Mouse (Mus musculus): ENCODE measurements at regions not wholly inside any gene's neighbourhood (a gene's known extent, or its start where the extent isn't known, plus 50 kb on each side); places are given as distances from the start of the nearest gene placed in this dataset.

DNA sequence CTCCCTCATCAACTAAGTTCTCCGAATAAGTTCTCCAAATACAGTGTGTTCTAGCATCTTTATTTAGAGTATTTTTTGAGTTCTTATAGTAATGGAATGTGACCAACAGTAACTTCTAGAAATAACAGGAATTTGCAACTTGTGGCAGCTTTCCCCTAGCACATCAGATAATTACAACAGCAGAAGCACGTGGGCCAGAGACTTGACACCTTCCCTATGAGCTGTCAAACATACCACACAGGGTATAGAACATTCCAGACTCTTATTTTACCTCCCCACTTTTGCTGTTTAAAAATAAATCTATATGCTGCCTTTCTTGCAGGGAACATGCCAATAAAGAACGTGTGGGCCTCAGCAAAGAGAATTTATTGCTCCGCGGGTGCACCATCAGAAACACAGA lies 77.4 kb upstream of the Commd8 start:
- no peak for DNase-seq

DNA sequence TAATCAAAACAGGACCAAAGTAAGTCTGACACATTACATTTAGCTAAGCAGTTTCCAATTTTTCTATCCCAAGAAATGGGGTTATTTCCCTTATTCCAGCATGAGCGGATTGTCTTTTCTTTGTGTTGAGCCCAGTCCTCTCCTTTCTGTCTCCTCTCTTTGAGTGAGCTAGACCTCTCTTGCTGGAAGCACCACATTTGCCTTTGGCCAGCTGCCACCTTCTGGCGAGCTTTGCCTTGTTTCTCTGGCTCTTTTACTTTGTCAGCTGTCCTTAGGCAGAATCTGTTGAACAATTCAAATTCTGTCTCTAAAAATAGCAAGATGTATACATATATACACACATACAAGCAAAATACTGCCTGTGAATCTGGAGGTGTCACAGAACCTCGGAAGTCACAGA lies 76.1 kb upstream of the Commd8 start:
- DNase-seq: peak; percentile 70

DNA sequence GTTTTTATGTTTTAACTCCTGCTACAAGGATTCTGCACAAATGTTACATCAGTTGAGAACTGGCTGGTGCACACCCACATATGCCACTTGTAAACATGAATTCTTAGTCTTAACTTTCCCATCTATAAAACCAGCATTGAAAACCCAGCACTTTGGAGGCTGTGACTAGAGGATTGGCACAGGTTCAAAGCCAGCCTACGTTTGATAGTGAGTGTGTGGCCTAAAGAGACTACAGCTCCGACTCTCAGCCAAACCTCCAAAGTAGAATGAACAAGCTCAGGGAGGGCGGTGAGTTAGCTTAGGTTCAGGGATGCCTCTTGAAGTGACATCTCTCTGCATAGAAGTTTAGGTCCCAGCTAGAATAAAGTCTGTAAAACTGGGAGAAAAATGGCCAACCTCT lies 75.0 kb upstream of the Commd8 start:
- no peak for DNase-seq

DNA sequence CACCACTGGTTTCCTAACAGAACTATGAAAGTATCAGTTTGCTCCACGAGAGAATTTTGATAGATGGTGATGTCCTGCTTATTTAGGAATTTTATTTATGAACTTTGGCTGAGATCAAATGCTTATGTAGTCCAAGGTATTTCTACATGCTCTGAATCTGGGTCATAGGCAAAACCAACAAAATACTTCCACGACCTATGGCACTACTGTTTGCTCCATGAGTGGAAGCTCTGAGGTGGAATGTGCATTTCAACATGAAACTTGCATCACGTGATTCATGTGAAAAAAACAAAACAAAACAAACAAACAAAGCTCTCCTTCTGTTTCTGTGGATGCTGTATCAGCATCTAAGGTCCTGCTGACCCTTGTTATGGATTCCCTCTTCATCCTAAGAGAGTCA lies 73.5 kb upstream of the Commd8 start:
- DNase-seq: no peak

- DNase-seq: no peak
Observed at GRCm38 (mm10) chr5:72240271-72240670, 72.3 kb upstream of the Commd8 start.

DNA sequence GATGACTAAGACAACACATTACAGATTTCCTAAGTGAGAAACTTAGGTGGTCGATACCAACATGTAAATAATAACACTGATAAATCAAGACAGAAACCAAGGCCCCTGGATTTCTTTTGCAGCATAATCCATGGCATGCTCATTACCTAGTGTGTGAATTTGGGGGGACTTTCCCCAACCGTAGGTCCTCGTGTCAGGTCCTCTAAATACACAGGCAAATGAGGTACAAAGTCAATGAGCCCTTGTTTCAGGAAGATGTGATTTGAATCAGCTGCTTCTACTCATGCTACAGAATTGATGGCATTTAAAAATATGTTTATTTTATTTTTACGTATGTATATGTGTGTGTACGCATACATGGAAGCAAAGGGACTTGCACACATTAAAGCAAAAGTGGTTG lies 59.0 kb upstream of the Commd8 start:
- DNase-seq: no peak

DNA sequence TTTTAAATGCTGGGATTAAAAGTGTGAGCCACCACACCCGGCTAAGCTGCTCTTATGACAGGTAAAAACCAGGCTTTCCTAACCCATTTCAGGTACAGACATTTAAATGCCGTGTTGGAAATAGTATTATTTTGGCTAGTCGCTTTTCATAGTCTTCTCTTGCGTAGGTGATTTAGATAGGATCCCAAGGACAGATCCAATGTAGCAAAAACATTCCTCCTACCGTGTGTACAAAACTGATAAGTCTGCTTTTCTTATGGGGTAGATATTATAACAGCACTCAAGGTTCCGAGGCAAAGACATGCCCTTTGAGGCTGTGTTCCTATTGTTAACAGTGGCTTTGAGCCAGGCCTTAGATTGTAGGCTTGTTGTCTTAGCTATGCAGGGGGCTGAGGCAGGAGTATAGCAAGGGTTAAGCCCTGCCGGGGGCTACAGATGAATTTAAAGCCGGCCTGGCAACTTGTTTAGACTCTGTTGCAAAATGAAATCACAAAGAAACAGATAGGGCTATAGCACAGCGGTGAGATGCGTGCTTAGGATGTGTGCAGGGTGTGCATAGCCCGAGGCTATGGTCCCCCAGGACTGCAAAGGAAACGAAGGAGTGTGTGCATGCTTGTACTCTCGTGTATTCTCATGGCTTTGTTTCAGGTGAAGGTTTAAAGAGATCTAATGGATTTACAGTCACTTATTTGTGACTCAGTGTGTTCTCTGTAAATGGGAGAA lies 57.7 kb upstream of the Commd8 start:
- no peak for DNase-seq

- DNase-seq: no peak
Observed at GRCm38 (mm10) chr5:72225056-72225455, 57.1 kb upstream of the Commd8 start.

GRCm38 (mm10) chr5:72224551-72224966 lies 56.6 kb upstream of the Commd8 start:
- DNase-seq: peak; percentile 34

DNA sequence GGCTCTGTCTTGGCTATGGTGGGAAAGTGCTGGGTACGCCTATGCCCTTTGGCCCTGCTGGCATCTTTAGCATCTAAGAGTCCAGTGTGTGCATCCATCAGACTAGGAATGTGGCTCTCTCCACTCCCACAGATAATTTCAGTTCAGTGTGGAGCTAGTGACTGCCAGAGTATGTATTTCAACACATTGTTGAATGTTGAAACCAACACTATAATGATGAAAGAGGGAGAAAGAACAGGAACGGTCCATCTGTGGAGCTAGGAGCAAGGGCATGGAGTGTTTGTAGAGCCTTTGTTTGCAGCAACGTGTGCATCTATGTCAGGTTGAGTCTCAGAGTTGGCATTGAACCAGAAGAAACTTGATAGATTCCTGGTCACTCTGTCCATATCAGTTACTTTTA lies 54.9 kb upstream of the Commd8 start:
- no peak for DNase-seq

DNA sequence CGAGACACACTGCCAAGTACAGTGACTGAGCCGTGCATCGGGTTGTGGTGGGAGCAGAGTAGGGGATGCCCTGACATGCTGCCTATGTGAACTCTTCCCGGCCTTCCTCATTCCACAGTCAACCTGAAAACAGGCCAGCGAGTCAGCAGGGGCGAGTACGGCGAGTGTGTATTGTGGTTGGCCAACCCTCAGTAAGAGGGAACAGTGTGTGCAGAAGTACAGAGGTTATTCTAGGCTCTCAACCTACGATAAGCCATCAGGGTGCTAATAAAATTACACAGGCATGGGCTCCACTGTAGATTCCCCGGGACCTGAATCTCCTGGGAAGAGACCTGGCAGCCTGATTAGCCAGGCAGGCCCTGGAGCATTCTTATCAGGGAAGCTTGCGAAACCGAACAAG lies 51.7 kb upstream of the Commd8 start:
- peak; percentile 8 for DNase-seq

DNA sequence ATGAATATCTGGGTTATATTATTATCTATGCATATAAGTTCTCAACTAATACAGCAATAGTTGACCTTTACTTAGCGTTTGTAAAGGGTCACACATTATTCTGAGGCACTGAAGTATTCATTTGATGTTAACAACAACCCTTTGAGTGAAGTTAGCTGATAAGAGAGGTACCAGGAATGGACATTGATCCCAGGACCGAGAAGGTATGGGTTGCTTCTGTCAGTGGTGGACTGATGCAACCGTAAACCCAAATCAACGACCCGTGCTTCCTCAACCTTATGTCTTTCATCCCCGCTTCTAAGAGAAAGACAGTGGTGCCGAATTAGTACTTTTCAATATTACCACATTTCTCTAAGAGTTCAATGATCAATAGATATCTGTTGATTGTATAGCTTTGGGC lies 51.3 kb upstream of the Commd8 start:
- no peak for DNase-seq

All from lung, postnatal 10 days (tissue).